14 mouse cellular contexts compared by ENCODE assay signal in genomic region chr4:53327382-53328165, GRCm38 (mm10).
DNase-seq lines count a peak whose midpoint lies in the region; ATAC-seq and TF ChIP-seq lines count a peak whose summit lies in the region.
"Had no signal": no experiment of that assay in that cellular context is flagged by ENCODE, and none has a peak within 500 bp of the region (broad histone marks: within the 10 kb centered on the region; RNA-seq: fewer than 3 reads in every experiment).

No protein-coding gene starts in this region.

- ATAC-seq in inflammation-experienced regulatory T-cells, adult 6 months = no peak
- ATAC-seq: intestine, embryonic 16.5 days; Patski had no signal

- no peak overlapping the region for H3K27ac ChIP-seq in heart, embryonic 10.5 days
- H3K27ac ChIP-seq: liver, embryonic 15.5 days; neural tube, embryonic 12.5 days had no signal

- TF ChIP-seq POLR2A in brain, embryonic 14.5 days (IDR thresholded peaks at IDR 0.05; ENCODE audit: borderline replicate concordance, extremely low read depth, insufficient read depth, insufficient read length, poor library complexity, severe bottlenecking) = no peak

- H3K9me3 ChIP-seq in heart, embryonic 10.5 days = no peaks in the 10 kb centered on the region
- H3K9me3 ChIP-seq: liver, embryonic 15.5 days; neural tube, embryonic 12.5 days had no signal

- H3K4me3 ChIP-seq in heart, embryonic 10.5 days = no peak overlapping the region
- H3K4me3 ChIP-seq: liver, embryonic 15.5 days; neural tube, embryonic 12.5 days had no signal

- H3K36me3 ChIP-seq in heart, embryonic 10.5 days = no peaks in the 10 kb centered on the region
- H3K36me3 ChIP-seq: liver, embryonic 15.5 days; neural tube, embryonic 12.5 days had no signal

- no peaks in the 10 kb centered on the region for H3K27me3 ChIP-seq in heart, embryonic 10.5 days (ENCODE audit: insufficient read depth, poor library complexity, severe bottlenecking)
- H3K27me3 ChIP-seq: liver, embryonic 15.5 days; neural tube, embryonic 12.5 days; Patski had no signal

- 71% methylated on average over 7 of the region's 7 CpGs for WGBS in heart, embryonic 10.5 days

- no peaks in the 10 kb centered on the region for H3K4me1 ChIP-seq in heart, embryonic 10.5 days
- H3K4me1 ChIP-seq: liver, embryonic 15.5 days; neural tube, embryonic 12.5 days had no signal

- no peak for TF ChIP-seq CTCF in brain, embryonic 14.5 days (IDR thresholded peaks at IDR 0.05; ENCODE audit: borderline replicate concordance, extremely low read depth, insufficient read depth, insufficient read length)

- peak; percentile 93 for DNase-seq in heart, adult 11 months
- no peak for DNase-seq in heart, embryonic 10.5 days (ENCODE audit: low spot score)
- peak; percentile 33 for DNase-seq in urinary bladder, postnatal 14 days (ENCODE audit: low spot score)
- DNase-seq in urinary bladder, postnatal 25 days (ENCODE audit: low spot score) = no peak
- DNase-seq in brain, embryonic 14.5 days (ENCODE audit: low read depth) = peak; percentile 53
- DNase-seq in lung, postnatal 25 days (ENCODE audit: low spot score) = no peak
- DNase-seq: cerebellum, adult 11-12 months; right cerebral cortex, postnatal 25 days; thymus, postnatal 14 days had no signal

Comparison
In these comparisons a context has a peak if more than half of its experiments do, and no peak if none do; other contexts are left out.
1. DNase-seq: peak in heart, adult 11 months (single experiment), urinary bladder, postnatal 14 days (single experiment) and brain, embryonic 14.5 days (single experiment); none in heart, embryonic 10.5 days (single experiment), urinary bladder, postnatal 25 days (single experiment) and lung, postnatal 25 days (single experiment).